Mouse (Mus musculus) spleen, adult 18-20 months (tissue): ENCODE data around the gene Rnf113a2.
A peak's percentile ranks its signal among the peaks of the same experiment; 100 is the strongest.

Experiments used
- DNase-seq, 2 experiments: peaks; one replicate each; pipeline ENCODE4 v3.0.0; 2022; ENCODE audit warnings: mixed read lengths in 2 of 2

Rnf113a2 gene

GRCm38 (mm10) chr12:84416834-84417604 is at the start of gene Rnf113a2:
Rnf113a2 (plus strand) TSS chr12:84417196.
- DNase-seq: peak; percentile 76 to 77

DNA sequence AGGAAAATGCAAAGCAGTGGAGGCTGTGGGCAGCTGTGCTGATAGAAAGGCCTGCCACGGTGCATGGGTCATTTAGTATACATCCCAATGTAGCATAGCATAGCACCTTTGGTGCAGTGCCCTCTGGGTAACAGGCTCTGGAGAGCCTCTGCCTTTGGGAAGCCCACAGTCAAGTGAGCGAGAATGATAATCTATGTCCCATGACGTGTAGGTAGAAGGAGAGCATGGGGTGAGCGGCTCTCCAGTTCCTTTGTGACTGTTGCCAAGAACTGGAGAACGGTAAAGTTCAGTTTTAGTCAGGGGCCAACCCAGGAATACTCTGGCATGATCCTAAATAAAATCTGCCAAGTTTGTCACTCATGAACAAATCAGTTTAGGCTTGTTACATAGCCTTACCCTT is 45.3 kb upstream of the Rnf113a2 start:
- DNase-seq: no peak

GRCm38 (mm10) chr12:84373831-84374481 is 43.0 kb upstream of the Rnf113a2 start:
- no peak for DNase-seq

DNA sequence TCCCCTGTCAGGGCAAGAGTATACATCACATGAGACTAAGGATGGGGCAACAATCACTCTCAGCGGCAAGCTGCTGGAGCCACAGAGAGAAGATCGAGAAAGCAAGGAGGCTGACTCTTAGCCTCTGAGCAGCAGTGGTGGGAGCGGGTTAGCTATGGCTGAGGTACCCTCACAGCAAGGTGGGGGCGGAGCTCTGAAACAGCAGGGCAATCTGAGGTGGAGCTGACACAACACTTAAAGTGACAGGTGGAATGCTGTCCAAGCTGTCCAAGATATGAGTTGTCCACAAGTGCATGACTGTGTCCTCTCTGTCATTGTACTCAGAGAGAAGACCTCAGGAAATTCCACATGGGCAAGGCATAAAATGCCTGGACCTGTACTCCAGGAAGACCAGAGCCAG is 34.6 kb upstream of the Rnf113a2 start:
- no peak for DNase-seq

GRCm38 (mm10) chr12:84384644-84385081 is 32.3 kb upstream of the Rnf113a2 start:
- DNase-seq: no peak

DNA sequence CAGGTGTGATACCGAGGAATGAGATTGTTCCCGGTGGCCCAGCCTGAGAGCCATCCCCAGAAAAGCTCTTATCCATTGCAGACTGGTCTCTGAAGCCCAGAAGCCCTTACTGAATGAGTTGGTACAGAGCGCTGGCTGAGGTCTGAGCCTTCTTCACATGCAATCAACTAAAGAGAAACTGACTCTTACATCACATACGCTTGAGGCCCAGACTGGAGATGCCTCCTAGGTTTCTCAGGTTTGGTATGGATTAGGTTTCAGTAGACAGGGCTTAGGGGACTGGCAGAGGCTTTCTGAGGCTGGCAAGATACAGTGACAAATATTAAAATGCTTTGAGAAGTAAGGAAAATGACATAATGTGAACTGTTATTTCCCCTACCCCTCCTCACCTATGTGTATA is 31.6 kb upstream of the Rnf113a2 start:
- DNase-seq: no peak

DNA sequence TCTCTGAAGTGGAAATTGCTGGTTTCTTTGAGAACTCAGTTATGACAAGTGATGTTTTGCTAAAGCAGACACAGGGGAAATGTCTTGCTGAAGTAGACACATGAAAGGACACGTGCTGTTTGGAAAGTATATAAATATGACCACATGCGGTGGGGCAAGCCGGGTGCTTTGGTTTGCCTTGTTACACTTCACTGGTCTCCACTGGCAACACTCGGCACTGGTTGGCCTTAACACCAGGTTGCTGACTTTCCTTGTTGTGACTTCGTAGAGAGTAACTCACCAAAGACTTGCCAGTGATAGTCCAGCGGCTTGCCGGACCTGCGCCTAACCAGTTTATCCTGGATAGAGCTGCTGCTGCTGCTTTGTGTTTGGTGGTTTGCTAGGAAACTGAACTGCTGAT is 28.9 kb upstream of the Rnf113a2 start:
- DNase-seq: no peak

DNA sequence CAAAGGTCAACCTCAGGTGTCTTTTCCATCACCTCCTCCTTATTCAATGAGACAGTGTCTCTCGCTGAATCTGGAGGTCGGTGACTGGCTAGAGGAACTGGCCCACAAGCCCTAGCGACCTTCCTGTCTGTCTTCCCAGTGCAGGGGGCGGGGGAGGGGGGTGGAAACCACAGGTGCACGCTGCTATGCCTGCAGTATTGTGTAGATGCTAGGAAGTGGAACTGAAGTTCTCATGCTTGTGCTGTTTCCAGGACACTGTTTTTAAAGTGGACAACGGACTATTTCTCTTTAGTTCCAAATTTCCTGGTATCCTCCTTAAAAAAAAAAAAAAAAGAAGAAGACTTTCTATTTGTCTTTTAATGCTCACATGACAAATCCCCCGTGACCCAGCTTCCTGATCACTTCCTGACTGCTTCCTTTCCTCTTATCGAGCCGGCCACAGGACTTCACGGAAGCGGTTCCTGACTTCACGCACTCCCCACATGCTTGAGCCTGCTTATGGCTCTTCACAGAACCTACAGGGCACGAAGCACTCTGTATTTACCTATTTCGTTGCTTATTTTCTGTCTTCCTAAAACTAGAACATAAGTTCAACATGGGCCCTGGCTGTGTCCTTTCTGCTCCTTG is 28.1 kb upstream of the Rnf113a2 start:
- peak in 1 of 2 experiments; percentile 29 for DNase-seq

DNA sequence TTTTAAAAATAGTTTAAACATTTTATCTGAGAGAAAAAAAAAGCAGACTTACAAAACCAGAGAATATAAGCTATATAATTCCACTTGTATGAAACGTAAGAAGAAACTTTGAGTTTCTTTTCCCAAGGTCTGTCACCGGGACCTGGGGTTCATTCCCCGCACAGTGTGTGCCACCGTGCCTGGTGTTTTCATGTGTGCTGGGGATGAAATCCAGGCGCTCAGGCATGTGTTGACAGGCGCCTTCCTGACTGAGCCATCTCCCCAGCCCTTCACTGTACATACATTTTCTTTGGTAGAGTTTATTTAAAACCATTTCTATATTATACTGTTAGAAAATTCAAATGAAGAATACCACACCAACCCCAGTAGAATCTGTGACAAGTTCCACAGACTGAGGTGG is 26.7 kb upstream of the Rnf113a2 start:
- no peak for DNase-seq

GRCm38 (mm10) chr12:84392681-84393080 is 24.3 kb upstream of the Rnf113a2 start:
- no peak for DNase-seq

DNA sequence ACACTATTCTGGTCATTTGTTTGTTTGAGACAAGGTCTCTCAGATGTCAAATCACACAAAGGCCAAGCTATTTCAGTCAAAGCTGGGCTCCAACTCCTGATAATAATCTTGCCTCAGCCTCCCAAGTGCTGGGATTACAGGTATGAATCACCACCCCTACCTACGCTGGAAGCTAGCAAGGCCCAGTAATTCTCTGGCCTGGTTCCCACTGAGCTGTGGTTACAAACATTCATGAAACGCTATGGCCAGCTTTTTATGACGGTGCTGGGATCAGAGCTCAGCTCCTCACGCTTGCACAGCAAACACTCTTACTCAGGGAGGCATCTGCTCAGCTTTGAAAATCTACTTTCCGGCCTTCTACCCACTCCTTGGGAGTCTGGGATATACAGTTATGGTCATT is 23.1 kb upstream of the Rnf113a2 start:
- DNase-seq: no peak

GRCm38 (mm10) chr12:84396947-84397679 is 19.9 kb upstream of the Rnf113a2 start:
- no peak for DNase-seq

GRCm38 (mm10) chr12:84397685-84398084 is 19.3 kb upstream of the Rnf113a2 start:
- DNase-seq: no peak

DNA sequence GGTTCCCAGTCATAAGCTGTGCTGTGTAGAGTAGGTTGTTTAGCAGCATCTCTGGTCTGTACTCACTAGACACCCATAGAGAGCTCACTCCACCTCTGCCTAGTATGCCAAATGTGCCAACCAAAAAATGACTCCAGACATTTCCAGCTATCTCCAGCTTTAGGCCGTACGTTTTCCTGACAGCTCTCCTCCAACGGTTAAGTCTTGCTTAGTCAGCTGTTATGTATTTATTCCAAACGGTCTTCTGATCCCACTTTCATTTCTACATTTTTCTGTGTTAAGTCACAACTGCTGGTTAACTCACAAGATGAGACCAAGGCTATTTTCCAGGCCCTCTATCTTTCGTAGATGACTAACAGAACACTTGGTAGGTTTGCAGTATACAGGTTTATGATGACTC is 18.4 kb upstream of the Rnf113a2 start:
- no peak for DNase-seq

- DNase-seq: no peak
These were observed 17.9 kb upstream of the Rnf113a2 start for GRCm38 (mm10) chr12:84399135-84399534.

DNA sequence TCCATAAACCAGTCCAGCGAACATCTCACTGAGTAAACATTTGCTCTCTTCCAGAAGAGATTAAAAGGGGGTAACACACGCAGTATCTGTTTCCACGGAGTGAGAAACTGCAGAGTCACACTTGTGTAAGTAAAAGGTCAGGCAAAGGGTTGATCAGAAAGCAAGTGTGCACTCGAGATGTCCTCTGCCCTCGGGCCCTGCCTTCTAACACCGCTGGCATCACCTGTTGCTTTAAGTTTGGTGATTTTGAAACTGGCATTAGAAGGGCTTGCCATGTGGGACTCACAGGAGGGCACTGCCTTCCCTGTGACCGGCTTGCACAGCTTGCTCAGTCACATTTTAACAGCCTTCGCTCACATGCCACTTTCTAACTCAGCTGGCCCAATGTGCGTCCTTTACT is 17.3 kb upstream of the Rnf113a2 start:
- DNase-seq: no peak

DNA sequence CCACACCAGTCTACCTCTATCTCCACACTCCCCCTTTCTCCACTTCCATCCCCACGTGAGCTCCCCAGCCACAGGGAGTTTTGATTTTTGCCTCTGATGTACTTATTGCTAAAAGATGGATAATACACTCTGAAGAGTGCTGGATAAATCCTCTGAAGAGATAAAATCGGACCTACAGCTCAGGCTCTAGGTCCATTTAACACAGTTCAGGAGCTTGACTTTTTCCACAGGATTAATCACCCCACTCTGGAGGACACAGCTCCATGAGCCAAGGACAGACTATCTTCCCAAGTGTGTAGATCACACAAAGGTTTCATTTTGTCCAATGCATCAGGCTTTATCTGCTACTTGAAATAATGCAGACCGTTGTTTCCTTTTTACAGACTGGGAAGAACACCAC is 16.9 kb upstream of the Rnf113a2 start:
- no peak for DNase-seq

DNA sequence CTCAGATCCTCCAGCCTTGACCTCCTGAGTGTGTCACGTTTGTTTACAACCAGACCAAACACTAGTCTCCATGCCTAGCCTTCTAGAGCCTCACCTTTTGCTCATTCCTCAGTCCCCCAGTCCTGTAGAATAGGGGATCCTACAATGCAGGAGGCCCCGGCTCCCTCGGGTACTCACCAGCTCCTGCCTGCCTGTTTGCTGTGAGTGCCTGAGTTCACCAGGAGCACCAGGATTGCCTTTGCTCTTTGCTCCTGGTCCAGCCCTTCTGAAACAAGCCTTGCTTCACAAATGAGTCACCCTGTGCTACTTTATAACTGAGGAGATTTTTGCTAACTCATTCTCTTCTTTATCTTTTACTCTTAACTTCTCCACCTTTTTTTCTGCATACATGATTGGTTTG is 16.3 kb upstream of the Rnf113a2 start:
- no peak for DNase-seq

DNA sequence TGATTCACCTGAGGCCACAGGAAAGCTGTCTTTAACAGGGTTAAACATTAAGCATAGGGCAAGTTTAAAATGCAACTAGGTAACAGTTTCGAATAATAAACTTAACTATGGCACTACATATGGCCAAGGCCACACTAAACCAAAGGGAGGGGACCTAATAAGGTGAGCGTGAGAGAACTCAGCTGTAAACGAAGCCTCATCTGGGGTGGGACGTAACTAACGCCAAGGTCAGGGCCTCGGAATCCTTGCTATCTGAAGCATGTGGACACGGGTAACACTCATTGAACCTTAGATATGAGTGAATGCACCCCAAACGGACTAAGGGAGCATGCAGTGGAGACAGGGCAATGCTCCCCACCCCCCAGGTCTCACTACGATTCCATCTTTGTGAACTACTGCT is 14.1 kb upstream of the Rnf113a2 start:
- no peak for DNase-seq

DNA sequence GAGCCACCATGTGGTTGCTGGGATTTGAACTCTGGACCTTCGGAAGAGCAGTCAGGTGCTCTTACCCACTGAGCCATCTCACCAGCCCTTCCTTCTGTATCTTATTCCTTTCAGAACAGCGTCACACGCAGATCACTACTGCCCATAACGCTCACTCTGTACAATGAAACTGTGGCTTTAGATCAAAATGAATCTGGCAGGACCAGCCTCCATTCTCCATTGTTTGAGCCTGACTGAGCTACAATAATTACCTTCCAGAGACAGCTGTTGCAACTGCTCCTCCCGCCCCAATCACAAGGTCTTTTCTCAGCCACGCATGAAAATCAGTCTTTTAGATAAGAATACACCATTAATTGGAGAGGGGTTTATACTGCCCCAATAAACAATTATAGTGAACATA is 12.5 kb upstream of the Rnf113a2 start:
- no peak for DNase-seq

- DNase-seq: no peak
These were observed 9.7 kb upstream of the Rnf113a2 start for GRCm38 (mm10) chr12:84407259-84407658.

DNA sequence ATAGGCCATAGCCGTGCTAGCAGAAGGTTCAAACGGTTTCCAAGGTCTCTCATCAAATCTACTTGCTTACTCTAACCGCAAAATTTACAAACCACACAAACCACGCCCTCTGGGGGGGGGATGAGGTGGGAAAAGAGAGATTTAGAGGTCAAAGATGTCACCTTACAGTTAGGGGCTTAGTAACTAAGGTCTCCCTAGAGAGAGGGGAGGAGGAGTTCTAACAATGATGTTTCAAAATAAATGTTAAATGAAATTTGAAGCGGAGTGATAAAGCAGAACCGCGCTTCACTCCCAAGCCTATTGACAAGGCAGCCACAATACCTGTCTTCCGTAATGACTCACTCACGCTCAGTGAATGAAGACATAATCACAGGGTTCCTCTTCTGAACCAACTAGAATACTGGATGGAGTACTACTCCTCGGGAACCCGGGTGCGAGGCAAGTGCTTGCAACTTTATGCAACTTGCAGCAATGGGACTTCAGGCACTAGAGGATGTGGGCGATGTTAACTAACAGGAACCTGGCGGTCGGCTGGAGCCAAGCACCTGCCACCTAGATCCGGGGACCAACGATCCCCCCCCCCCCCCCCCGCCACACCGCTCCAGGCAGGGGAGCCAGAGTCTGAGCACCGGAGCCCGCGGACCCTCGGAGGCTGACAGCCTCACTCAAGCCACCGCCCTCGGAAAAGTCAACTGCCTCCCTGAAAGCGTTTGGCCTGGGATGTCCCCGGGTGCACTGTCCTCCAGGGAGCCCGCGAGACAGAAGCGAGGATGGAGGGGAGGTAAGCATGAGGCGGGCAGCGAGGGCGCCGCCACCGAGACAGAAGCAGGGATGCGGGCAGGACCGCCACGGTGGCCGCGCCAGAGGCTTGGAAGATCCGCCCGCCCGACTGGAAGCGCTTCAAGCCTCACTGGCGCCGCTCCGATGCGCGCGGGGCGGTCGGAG is 8.8 kb upstream of the Rnf113a2 start:
- DNase-seq: peak; percentile 45 to 72
